Mouse (Mus musculus): ENCODE results near the gene Gm17267.
"Not testable (repeated sequence)": the region's sequence is repeated elsewhere in the genome, so short reads cannot be mapped to it uniquely, and the experiment has no call there.

The Gm17267 gene

GRCm38 (mm10) chrX:126017257-126017656 lies at the start of gene Gm17267:
Gm17267 (plus strand) TSS chrX:126017557.
- not testable (repeated sequence) for DNase-seq
